Mouse (Mus musculus) left cerebral cortex, adult 11 months (tissue): ENCODE measurements around the gene Pde4dip.

Experiments used
- DNase-seq: peaks from one replicate; pipeline ENCODE4 v3.0.0; 2022; ENCODE audit warnings: low spot score

Pde4dip gene

DNA sequence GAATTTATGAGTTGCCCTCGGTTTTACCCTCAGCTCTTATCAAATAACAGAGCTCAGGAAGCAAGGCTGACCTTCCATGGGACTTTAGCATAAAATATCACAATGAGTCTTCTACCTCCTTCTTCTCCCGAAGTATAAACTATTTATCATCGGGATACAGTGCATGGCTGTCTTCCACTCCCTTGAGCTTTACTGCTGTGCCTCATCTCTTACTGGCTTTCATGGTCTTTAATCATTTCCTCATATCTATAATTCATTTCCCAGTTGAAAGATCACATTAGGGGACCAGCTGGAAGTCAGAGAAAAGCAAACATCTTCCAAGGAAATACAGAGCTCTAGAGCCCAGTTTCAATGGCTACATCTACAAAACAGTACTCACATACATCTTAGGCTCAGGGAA is 239.5 kb downstream of the Pde4dip start:
- DNase-seq: no peak

DNA sequence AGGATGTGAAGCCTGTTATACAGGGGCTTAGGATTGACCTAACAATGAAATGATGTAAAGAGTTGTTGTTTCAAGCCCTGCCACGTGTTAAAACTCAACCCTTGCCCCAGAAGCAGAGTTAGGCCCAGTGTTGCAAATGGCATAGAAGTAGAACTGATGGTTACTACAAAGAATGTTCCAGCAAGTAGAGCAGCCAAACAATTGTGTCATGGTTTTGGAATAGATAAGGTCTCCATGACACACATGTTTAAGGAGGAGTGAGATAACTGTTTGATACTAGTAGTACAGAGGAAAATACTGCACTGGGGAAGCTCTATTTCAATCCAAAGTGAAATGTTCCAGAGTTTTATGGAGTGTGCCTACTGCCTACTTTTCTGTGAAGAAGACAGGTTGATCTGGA is 240.0 kb downstream of the Pde4dip start:
- DNase-seq: no peak

DNA sequence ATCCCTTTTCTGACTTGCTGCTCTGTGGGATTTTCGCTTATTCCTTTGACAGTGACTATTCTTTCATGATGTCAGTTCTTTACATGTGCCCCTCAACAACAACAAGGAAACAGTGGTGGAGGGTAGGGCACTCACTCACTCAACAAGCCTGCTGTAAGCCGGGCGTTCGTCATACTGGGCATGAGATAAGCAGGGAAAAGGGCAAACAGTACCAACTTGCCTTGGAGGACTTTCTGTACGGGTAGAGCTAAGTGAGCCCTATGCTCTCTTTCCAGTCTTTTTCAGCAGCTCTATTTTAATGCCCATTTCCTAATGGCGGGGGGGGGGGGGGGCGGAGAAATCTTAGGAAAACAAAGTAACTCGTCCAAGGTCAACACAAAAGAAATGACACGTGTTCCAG is 246.5 kb downstream of the Pde4dip start:
- no peak for DNase-seq

DNA sequence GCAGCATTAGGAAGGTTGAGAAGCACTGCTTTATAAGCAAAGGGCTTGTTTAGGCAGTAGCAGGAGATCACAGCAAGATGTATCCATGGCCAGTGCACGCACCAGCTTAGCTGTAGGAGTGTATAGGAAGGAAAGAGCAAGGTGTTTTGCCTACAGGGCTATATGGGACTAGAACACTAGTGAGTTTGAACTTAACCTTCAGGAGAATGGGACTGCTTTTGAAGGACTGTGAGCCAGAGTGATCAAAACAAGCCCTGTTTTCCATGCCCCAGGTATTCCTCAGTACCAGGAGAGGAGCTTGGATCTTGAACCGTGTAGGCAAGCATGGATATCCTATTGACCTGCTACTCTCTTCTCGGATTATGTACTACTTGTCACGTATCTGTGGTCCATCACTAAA is 247.1 kb downstream of the Pde4dip start:
- DNase-seq: no peak
